Mouse (Mus musculus): ENCODE results near the gene Hsd17b13. TPM values are rescaled to one million over a fixed set of nuclear protein-coding genes. Genes with fewer than 3 reads are reported as not detected.
"Not testable (repeated sequence)": the region's sequence is repeated elsewhere in the genome, so short reads cannot be mapped to it uniquely, and the experiment has no call there.

Gene Hsd17b13
- polyA plus RNA-seq, 1 experiment from 2014 or later = not detected

GRCm38 (mm10) chr5:103975736-103976135 lies 1.5 kb downstream of the Hsd17b13 start:
- no peaks in the 10 kb centered on the region for H3K27me3 ChIP-seq
- no peaks in the 10 kb centered on the region for H3K9me3 ChIP-seq
- 87% methylated on average over 7 of the region's 7 CpGs for WGBS
- H3K4me2 ChIP-seq (replicated peaks) = no peak overlapping the region
- H3K9ac ChIP-seq (replicated peaks) = no peak overlapping the region
- H3K36me3 ChIP-seq = no peaks in the 10 kb centered on the region
- no peak overlapping the region for H3K27ac ChIP-seq (replicated peaks)
- no peaks in the 10 kb centered on the region for H3K4me1 ChIP-seq
- H3K4me3 ChIP-seq = no peak overlapping the region
- ATAC-seq (ENCODE audit: low FRiP score, low read depth) = no peak

- H3K36me3 ChIP-seq = no peaks in the 10 kb centered on the region
- no peak overlapping the region for H3K4me2 ChIP-seq (replicated peaks)
- no peak for ATAC-seq (ENCODE audit: low FRiP score, low read depth)
- no peaks in the 10 kb centered on the region for H3K9me3 ChIP-seq
- H3K27ac ChIP-seq (replicated peaks) = no peak overlapping the region
- 84% methylated on average over 13 of the region's 13 CpGs for WGBS
- H3K4me3 ChIP-seq = no peak overlapping the region
- no peaks in the 10 kb centered on the region for H3K4me1 ChIP-seq
- no peaks in the 10 kb centered on the region for H3K27me3 ChIP-seq
- no peak overlapping the region for H3K9ac ChIP-seq (replicated peaks)
These were observed 4.4 kb downstream of the Hsd17b13 start for GRCm38 (mm10) chr5:103972801-103973200.

GRCm38 (mm10) chr5:103972379-103972778 lies 4.8 kb downstream of the Hsd17b13 start:
- WGBS = 74% methylated on average over 19 of the region's 19 CpGs
- no peak overlapping the region for H3K9ac ChIP-seq (replicated peaks)
- H3K4me2 ChIP-seq (replicated peaks) = no peak overlapping the region
- no peaks in the 10 kb centered on the region for H3K4me1 ChIP-seq
- H3K9me3 ChIP-seq = no peaks in the 10 kb centered on the region
- no peaks in the 10 kb centered on the region for H3K36me3 ChIP-seq
- no peaks in the 10 kb centered on the region for H3K27me3 ChIP-seq
- no peak overlapping the region for H3K4me3 ChIP-seq
- no peak for ATAC-seq (ENCODE audit: low FRiP score, low read depth)
- no peak overlapping the region for H3K27ac ChIP-seq (replicated peaks)

- H3K27ac ChIP-seq (replicated peaks) = no peak overlapping the region
- no peak overlapping the region for H3K4me3 ChIP-seq
- H3K36me3 ChIP-seq = no peaks in the 10 kb centered on the region
- WGBS = 75% methylated on average over 5 of the region's 5 CpGs
- H3K4me1 ChIP-seq = no peaks in the 10 kb centered on the region
- H3K9me3 ChIP-seq = no peaks in the 10 kb centered on the region
- no peaks in the 10 kb centered on the region for H3K27me3 ChIP-seq
- no peak for ATAC-seq (ENCODE audit: low FRiP score, low read depth)
- no peak overlapping the region for H3K9ac ChIP-seq (replicated peaks)
- H3K4me2 ChIP-seq (replicated peaks) = no peak overlapping the region
These were observed 6.2 kb downstream of the Hsd17b13 start for GRCm38 (mm10) chr5:103971051-103971450.

- no peaks in the 10 kb centered on the region for H3K4me1 ChIP-seq
- no peak overlapping the region for H3K4me3 ChIP-seq
- no peak overlapping the region for H3K9ac ChIP-seq (replicated peaks)
- no peaks in the 10 kb centered on the region for H3K27me3 ChIP-seq
- 0 out of 2 replicates have a peak, but pooled peaks cover 2% of the 10 kb centered on the region for H3K9me3 ChIP-seq
- no peak for ATAC-seq (ENCODE audit: low FRiP score, low read depth)
- no peak overlapping the region for H3K27ac ChIP-seq (replicated peaks)
- WGBS = 88% methylated on average over 1 of the region's 1 CpGs
- no peak overlapping the region for H3K4me2 ChIP-seq (replicated peaks)
- H3K36me3 ChIP-seq = no peaks in the 10 kb centered on the region
These were observed 14.2 kb downstream of the Hsd17b13 start for GRCm38 (mm10) chr5:103962935-103963429.

- ATAC-seq (ENCODE audit: low FRiP score, low read depth) = no peak
- Histone ChIP-seq H3K4me2 (replicated peaks) (no peak overlapping the region), H3K27me3 (no peaks in the 10 kb centered on the region), H3K9me3 (no peaks in the 10 kb centered on the region), H3K4me3 (no peak overlapping the region), H3K27ac (replicated peaks) (no peak overlapping the region), H3K9ac (replicated peaks) (no peak overlapping the region), H3K4me1 (no peaks in the 10 kb centered on the region), H3K36me3 (no peaks in the 10 kb centered on the region)
- WGBS = 87% methylated on average over 5 of the region's 5 CpGs
These were observed 22.6 kb downstream of the Hsd17b13 start for GRCm38 (mm10) chr5:103954638-103955037.

GRCm38 (mm10) chr5:103953135-103954083 lies 23.8 kb downstream of the Hsd17b13 start:
- Histone ChIP-seq H3K4me1 (no peaks in the 10 kb centered on the region), H3K4me2 (replicated peaks) (no peak overlapping the region), H3K36me3 (no peaks in the 10 kb centered on the region), H3K27me3 (no peaks in the 10 kb centered on the region), H3K9me3 (no peaks in the 10 kb centered on the region), H3K4me3 (no peak overlapping the region), H3K9ac (replicated peaks) (no peak overlapping the region), H3K27ac (replicated peaks) (no peak overlapping the region)
- WGBS = 86% methylated on average over 10 of the region's 10 CpGs
- no peak for ATAC-seq (ENCODE audit: low FRiP score, low read depth)

GRCm38 (mm10) chr5:103950138-103950537 lies 27.1 kb downstream of the Hsd17b13 start:
- H3K4me2 ChIP-seq (replicated peaks); H3K4me3 ChIP-seq; ATAC-seq (ENCODE audit: low FRiP score, low read depth); H3K36me3 ChIP-seq; H3K4me1 ChIP-seq; H3K27ac ChIP-seq (replicated peaks); H3K27me3 ChIP-seq; H3K9ac ChIP-seq (replicated peaks); H3K9me3 ChIP-seq: not testable (repeated sequence)
- 95% methylated on average over 15 of the region's 15 CpGs for WGBS

GRCm38 (mm10) chr5:103943183-103943582 lies 34.0 kb downstream of the Hsd17b13 start:
- H3K27me3 ChIP-seq = peaks cover 6% of the 10 kb centered on the region; the same call in 1 of the 2 replicates
- peaks cover 25% of the 10 kb centered on the region for H3K4me1 ChIP-seq
- ATAC-seq (ENCODE audit: low FRiP score, low read depth) = no peak
- H3K36me3 ChIP-seq = no peaks in the 10 kb centered on the region
- H3K27ac ChIP-seq (replicated peaks) = no peak overlapping the region
- 31% methylated on average over 6 of the region's 6 CpGs for WGBS
- no peak overlapping the region for H3K4me3 ChIP-seq
- no peaks in the 10 kb centered on the region for H3K9me3 ChIP-seq
- H3K9ac ChIP-seq (replicated peaks) = no peak overlapping the region
- H3K4me2 ChIP-seq (replicated peaks) = no peak overlapping the region

- Histone ChIP-seq H3K27me3 (peaks cover 6% of the 10 kb centered on the region; the same call in 1 of the 2 replicates), H3K27ac (replicated peaks) (no peak overlapping the region), H3K9ac (replicated peaks) (no peak overlapping the region), H3K36me3 (no peaks in the 10 kb centered on the region), H3K4me2 (replicated peaks) (no peak overlapping the region), H3K4me3 (no peak overlapping the region), H3K9me3 (no peaks in the 10 kb centered on the region), H3K4me1 (peaks cover 36% of the 10 kb centered on the region)
- WGBS = 90% methylated on average over 1 of the region's 1 CpGs
- ATAC-seq (ENCODE audit: low FRiP score, low read depth) = no peak
These were observed 37.4 kb downstream of the Hsd17b13 start for GRCm38 (mm10) chr5:103939856-103940255.

GRCm38 (mm10) chr5:103939350-103939652 lies 37.9 kb downstream of the Hsd17b13 start:
- no peak overlapping the region for H3K4me3 ChIP-seq
- peaks cover 6% of the 10 kb centered on the region; the same call in 1 of the 2 replicates for H3K27me3 ChIP-seq
- no peaks in the 10 kb centered on the region for H3K36me3 ChIP-seq
- peak overlapping the region; percentile 60 for H3K27ac ChIP-seq (replicated peaks)
- ATAC-seq (ENCODE audit: low FRiP score, low read depth) = no peak; the same call in 1 of the 2 replicates
- no peak overlapping the region for H3K9ac ChIP-seq (replicated peaks)
- 60% methylated on average over 7 of the region's 7 CpGs for WGBS
- H3K4me1 ChIP-seq = peaks cover 36% of the 10 kb centered on the region
- H3K4me2 ChIP-seq (replicated peaks) = peak overlapping the region; percentile 34
- no peaks in the 10 kb centered on the region for H3K9me3 ChIP-seq

- H3K4me1 ChIP-seq = peaks cover 35% of the 10 kb centered on the region
- no peak overlapping the region for H3K4me3 ChIP-seq
- H3K36me3 ChIP-seq = no peaks in the 10 kb centered on the region
- peak; percentile 88 for ATAC-seq (ENCODE audit: low FRiP score, low read depth)
- H3K27ac ChIP-seq (replicated peaks) = peak overlapping the region; percentile 60
- H3K9me3 ChIP-seq = no peaks in the 10 kb centered on the region
- peaks cover 6% of the 10 kb centered on the region; the same call in 1 of the 2 replicates for H3K27me3 ChIP-seq
- H3K4me2 ChIP-seq (replicated peaks) = peak overlapping the region; percentile 34
- H3K9ac ChIP-seq (replicated peaks) = no peak overlapping the region
- WGBS = 20% methylated on average over 11 of the region's 11 CpGs
These were observed 38.5 kb downstream of the Hsd17b13 start for GRCm38 (mm10) chr5:103938547-103939349.

All from midbrain, embryonic 12.5 days (tissue).